Mouse (Mus musculus) adrenal gland, postnatal 14 days (tissue): ENCODE data around the gene Ak5. TPM values are rescaled to one million over a fixed set of nuclear protein-coding genes. Genes with fewer than 3 reads are reported as not detected.

ENCODE experiments used
- DNase-seq: peaks from one replicate; pipeline ENCODE4 v3.0.0; 2021; ENCODE audit warnings: mixed read lengths
- total RNA-seq: library from RNA; stranded (reverse); gene quantifications from 2 replicates; pipeline ENCODE4 v1.2.3, GENCODE M21; 2021

Ak5 gene
- total RNA-seq, 1 experiment from 2014 or later: 4.4 TPM

- DNase-seq: no peak
These were observed 239.2 kb downstream of the Ak5 start for GRCm38 (mm10) chr3:152428925-152429324.

Other genes with a start within 250 kb of the Ak5 start
- 46.9 and 56.1 TPM in 2 replicates for gene Pigk, start 45.7 kb upstream of the Ak5 start, total RNA-seq